Mouse (Mus musculus): Measurements from ENCODE around the gene Zscan2. TPM values are rescaled to one million over a fixed set of nuclear protein-coding genes. Genes with fewer than 3 reads are reported as not detected.

Zscan2 gene
- polyA plus RNA-seq, 1 experiment: 7.5 TPM

GRCm38 (mm10) chr7:80882830-80883505, 22.2 kb downstream of the Zscan2 start:
- no peak for DNase-seq (ENCODE audit: low spot score)

- DNase-seq (ENCODE audit: low spot score): no peak
Measured at GRCm38 (mm10) chr7:80885666-80886065, 24.9 kb downstream of the Zscan2 start.

- DNase-seq (ENCODE audit: low spot score): no peak
Measured at GRCm38 (mm10) chr7:80888595-80888994, 27.9 kb downstream of the Zscan2 start.

- DNase-seq (ENCODE audit: low spot score): no peak
Measured at GRCm38 (mm10) chr7:80889021-80889511, 28.3 kb downstream of the Zscan2 start.

GRCm38 (mm10) chr7:80889841-80890241, 29.1 kb downstream of the Zscan2 start:
- DNase-seq (ENCODE audit: low spot score): no peak

GRCm38 (mm10) chr7:80893086-80893752, 32.5 kb downstream of the Zscan2 start:
- no peak for DNase-seq (ENCODE audit: low spot score)

- no peak for DNase-seq (ENCODE audit: low spot score)
Measured at GRCm38 (mm10) chr7:80893753-80894129, 33.0 kb downstream of the Zscan2 start.

- no peak for DNase-seq (ENCODE audit: low spot score)
Measured at GRCm38 (mm10) chr7:80894196-80894595, 33.5 kb downstream of the Zscan2 start.

- no peak for DNase-seq (ENCODE audit: low spot score)
Measured at GRCm38 (mm10) chr7:80894815-80895519, 34.2 kb downstream of the Zscan2 start.

- DNase-seq (ENCODE audit: low spot score): no peak
Measured at GRCm38 (mm10) chr7:80897134-80897533, 36.4 kb downstream of the Zscan2 start.

- DNase-seq (ENCODE audit: low spot score): no peak
Measured at GRCm38 (mm10) chr7:80897721-80898120, 37.0 kb downstream of the Zscan2 start.

- peak; percentile 79 for DNase-seq (ENCODE audit: low spot score)
Measured at GRCm38 (mm10) chr7:80900944-80901501, 40.3 kb downstream of the Zscan2 start, which contains the start of gene Wdr73. Gene Wdr73, minus strand, starts transcription at chr7:80901269.

- DNase-seq (ENCODE audit: low spot score): no peak
Measured at GRCm38 (mm10) chr7:80901541-80902274, 41.0 kb downstream of the Zscan2 start.

- no peak for DNase-seq (ENCODE audit: low spot score)
Measured at GRCm38 (mm10) chr7:80903625-80904422, 43.1 kb downstream of the Zscan2 start.

- peak; percentile 44 for DNase-seq (ENCODE audit: low spot score)
Measured at GRCm38 (mm10) chr7:80904921-80905515, 44.3 kb downstream of the Zscan2 start, which contains the start of gene Nmb. Gene Nmb, minus strand, starts transcription at chr7:80905076.

GRCm38 (mm10) chr7:80911053-80911452, 50.3 kb downstream of the Zscan2 start:
- DNase-seq (ENCODE audit: low spot score): no peak

GRCm38 (mm10) chr7:80912496-80912895, 51.8 kb downstream of the Zscan2 start:
- no peak for DNase-seq (ENCODE audit: low spot score)

GRCm38 (mm10) chr7:80917916-80918465, 57.3 kb downstream of the Zscan2 start:
- no peak for DNase-seq (ENCODE audit: low spot score)

GRCm38 (mm10) chr7:80918982-80919646, 58.4 kb downstream of the Zscan2 start:
- no peak for DNase-seq (ENCODE audit: low spot score)

Data from urinary bladder, adult 2 months (tissue).